Mouse (Mus musculus) G1E (cell line): ENCODE data around the gene Mipol1. TPM values are rescaled to one million over a fixed set of nuclear protein-coding genes. Genes with fewer than 3 reads are reported as not detected.

Experiments
- ATAC-seq: 2 replicates; pipeline ENCODE4 v1.8.0; 2016; ENCODE audit warnings: mild to moderate bottlenecking; ENCODE audit not compliant: insufficient number of reproducible peaks, poor library complexity, low FRiP score, severe bottlenecking; ENCODE audit errors: extremely low read depth
- DNase-seq: peaks from one replicate; pipeline ENCODE4 v3.0.0; 2012; ENCODE audit warnings: low spot score
- H3K27me3 ChIP-seq: 2 replicates; pipeline ENCODE4 v1.6.1; 2012; ENCODE audit warnings: mild to moderate bottlenecking, low read length, inconsistent platforms; ENCODE audit not compliant: insufficient read depth
- H3K36me3 ChIP-seq: replicated peaks from 2 replicates; pipeline ENCODE3; 2012; ENCODE audit warnings: mild to moderate bottlenecking, inconsistent platforms
- H3K4me1 ChIP-seq: 2 replicates; pipeline ENCODE4 v1.6.1; 2012; ENCODE audit warnings: low read depth, low read length, inconsistent platforms, mixed read lengths; ENCODE audit not compliant: insufficient read depth
- H3K4me3 ChIP-seq: 2 replicates; pipeline ENCODE4 v1.5.1; 2012; ENCODE audit warnings: low read depth, mild to moderate bottlenecking, inconsistent platforms, low read length, moderate library complexity, mixed read lengths
- H3K9me3 ChIP-seq: replicated peaks from 2 replicates; pipeline ENCODE4 v1.6.1; 2012; ENCODE audit warnings: inconsistent platforms
- CTCF ChIP-seq: IDR thresholded peaks from 2 replicates; pipeline ENCODE4 v1.5.1; 2012; ENCODE audit warnings: low read depth, low read length, inconsistent platforms, mixed read lengths
- GATA1 ChIP-seq: IDR thresholded peaks from 2 replicates; pipeline ENCODE4 v1.6.1; 2012; ENCODE audit warnings: borderline replicate concordance, low read length, inconsistent platforms, mixed read lengths
- GATA2 ChIP-seq: IDR thresholded peaks from 2 replicates; pipeline ENCODE4 v1.6.1; 2012; ENCODE audit warnings: low read depth, low read length, inconsistent platforms, borderline replicate concordance
- POLR2AphosphoS5 ChIP-seq: IDR thresholded peaks from 2 replicates; pipeline ENCODE4 v1.6.1; 2012; ENCODE audit warnings: low read depth, low read length, inconsistent platforms; ENCODE audit not compliant: insufficient replicate concordance
- TAL1 ChIP-seq: conservative IDR thresholded peaks from 2 replicates; pipeline ENCODE4 v1.6.1; 2012; ENCODE audit warnings: low read depth, low read length, inconsistent platforms, mixed read lengths
- polyA plus RNA-seq: library from polyadenylated mRNA; stranded (reverse); fragments of >175 nt; gene quantifications from 2 replicates; pipeline ENCODE4 v1.2.3, GENCODE M21; 2012
- total RNA-seq, 2 experiments: library from RNA; stranded (forward) in 1 of 2; stranded (reverse) in 1 of 2; fragments of 200-1000 nt in 1 of 2; fragments of >200 nt in 1 of 2; fragmentation: Nextera tagmentation in 1 of 2; gene quantifications; 2 replicates each; pipeline ENCODE4 v1.2.3; 2014 to 2017

The Mipol1 gene
- total and polyA plus RNA-seq, 3 experiments = 5.2 to 49.7 (median 23.7) TPM

DNA sequence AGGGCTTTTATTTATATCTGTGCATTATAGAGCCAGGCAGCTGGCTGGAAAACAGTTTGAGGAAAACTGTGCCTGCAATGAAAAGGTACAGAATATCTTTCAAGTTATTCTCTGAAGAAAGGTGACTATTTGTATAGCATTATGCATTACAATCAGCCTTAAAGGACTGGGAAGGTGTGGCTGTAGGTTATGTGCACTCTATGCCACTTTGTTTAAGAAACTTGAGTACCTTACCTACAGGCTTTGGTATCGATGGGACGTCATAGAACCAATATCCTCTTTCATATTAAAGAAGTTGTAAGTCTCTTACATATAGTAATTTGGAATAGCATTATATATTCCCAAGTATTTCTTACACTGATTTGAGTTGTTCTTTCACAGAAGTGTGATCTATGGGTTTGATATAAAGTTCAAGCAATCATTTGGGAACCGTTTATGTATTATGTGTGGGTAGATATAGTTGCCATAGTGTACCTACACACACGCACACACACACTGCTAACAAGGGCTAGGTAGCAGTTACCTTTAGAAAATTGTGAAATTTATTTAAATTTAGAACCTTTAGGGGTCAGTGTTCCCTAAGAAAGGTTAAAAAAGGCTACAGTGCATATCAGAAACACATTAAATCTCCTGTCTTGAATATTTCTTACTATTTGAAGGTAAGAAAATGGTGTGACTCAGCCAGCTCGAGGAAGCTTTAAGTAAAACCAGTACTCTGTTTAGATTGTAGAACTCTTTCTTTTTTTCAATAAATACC, 55.3 kb downstream of the Mipol1 start:
- H3K36me3 ChIP-seq = no peaks in the 10 kb centered on the region
- no peak overlapping the region for H3K4me3 ChIP-seq
- H3K4me1 ChIP-seq = no peaks in the 10 kb centered on the region
- no peaks in the 10 kb centered on the region for H3K9me3 ChIP-seq
- H3K27me3 ChIP-seq = no peaks in the 10 kb centered on the region
- no peak for ATAC-seq
- DNase-seq = no peak
- no peak for TF ChIP-seq GATA2
- TF ChIP-seq TAL1 = no peak
- TF ChIP-seq CTCF = no peak
- TF ChIP-seq GATA1 = no peak
- no peak for TF ChIP-seq POLR2AphosphoS5

DNA sequence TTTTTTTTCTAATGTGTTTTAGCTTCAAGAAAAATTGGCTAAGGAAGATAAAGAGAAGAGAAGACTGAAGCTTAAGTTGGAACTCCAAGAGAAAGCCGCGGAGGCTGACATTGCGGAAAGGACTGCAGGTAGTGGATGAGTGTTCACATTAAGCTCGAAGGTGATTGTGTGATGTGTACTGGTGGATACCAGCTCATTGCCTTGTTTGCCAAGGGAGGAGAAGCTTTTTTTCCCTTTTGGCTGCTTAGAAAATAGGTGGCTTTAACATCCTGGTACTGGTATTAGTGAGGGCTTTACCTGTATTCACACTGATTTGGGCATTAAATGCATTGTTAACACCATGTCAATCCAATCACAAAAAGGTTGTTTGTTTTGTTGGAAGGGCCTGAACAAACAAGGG, 77.1 kb downstream of the Mipol1 start:
- DNase-seq = no peak

GRCm38 (mm10) chr12:57307748-57308147, 77.5 kb downstream of the Mipol1 start:
- no peak for ATAC-seq
- DNase-seq = no peak
- Histone ChIP-seq H3K36me3 (peaks cover 7% of the 10 kb centered on the region), H3K9me3 (no peaks in the 10 kb centered on the region), H3K27me3 (no peaks in the 10 kb centered on the region), H3K4me1 (no peaks in the 10 kb centered on the region), H3K4me3 (no peak overlapping the region)
- TF ChIP-seq GATA2 (no peak), CTCF (no peak), POLR2AphosphoS5 (no peak), TAL1 (no peak), GATA1 (no peak)

More for the DNA sequence above, 77.1 kb downstream of the Mipol1 start:
- ATAC-seq = no peak
- Histone ChIP-seq H3K4me3 (no peak overlapping the region), H3K36me3 (peaks cover 7% of the 10 kb centered on the region), H3K9me3 (no peaks in the 10 kb centered on the region), H3K27me3 (no peaks in the 10 kb centered on the region), H3K4me1 (no peaks in the 10 kb centered on the region)
- TF ChIP-seq GATA1 (no peak), TAL1 (no peak), GATA2 (no peak), POLR2AphosphoS5 (no peak), CTCF (no peak)

DNA sequence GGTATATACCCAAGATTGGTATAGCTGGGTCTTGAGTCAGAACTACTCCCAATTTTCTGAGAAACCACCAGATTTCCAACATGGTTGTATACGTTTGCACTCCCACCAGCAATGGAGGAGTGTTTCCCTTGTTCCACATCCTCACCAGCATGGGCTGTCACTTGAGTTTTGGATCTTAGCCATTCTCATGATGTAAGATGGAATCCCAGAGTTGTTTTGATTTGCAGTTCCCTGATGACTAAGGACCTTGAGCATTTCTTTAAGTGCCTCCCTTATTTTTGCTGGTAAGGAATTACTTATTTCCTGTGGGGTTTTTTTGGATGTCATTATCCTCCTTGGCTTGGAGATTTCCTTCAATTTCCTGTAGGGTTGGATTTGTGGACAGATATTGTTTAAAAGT, 108.8 kb downstream of the Mipol1 start:
- Histone ChIP-seq H3K4me1 (no peaks in the 10 kb centered on the region), H3K36me3 (peaks cover 3% of the 10 kb centered on the region), H3K27me3 (no peaks in the 10 kb centered on the region), H3K4me3 (no peak overlapping the region), H3K9me3 (no peaks in the 10 kb centered on the region)
- DNase-seq (no peak), ATAC-seq (no peak)
- TF ChIP-seq GATA2 (no peak), POLR2AphosphoS5 (no peak)

DNA sequence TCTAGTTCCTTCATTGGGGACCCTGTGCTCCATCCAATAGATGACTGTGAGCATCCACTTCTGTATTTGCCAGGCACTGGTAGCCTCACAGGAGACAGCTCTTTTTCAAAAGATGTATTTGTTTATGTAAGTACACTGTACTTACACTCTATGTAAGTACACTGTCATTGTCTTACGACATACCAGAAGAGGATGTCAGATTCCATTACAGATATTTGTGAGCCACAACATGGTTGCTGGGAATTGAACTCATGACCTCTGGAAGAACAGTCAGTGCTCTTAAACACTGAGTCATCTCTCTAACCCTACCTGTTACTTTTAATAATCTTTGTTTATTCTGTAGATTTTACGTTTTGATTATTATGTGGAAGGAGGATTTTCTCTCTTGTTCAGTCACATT, 109.9 kb downstream of the Mipol1 start:
- Histone ChIP-seq H3K27me3 (no peaks in the 10 kb centered on the region), H3K36me3 (peaks cover 5% of the 10 kb centered on the region), H3K4me3 (no peak overlapping the region), H3K9me3 (no peaks in the 10 kb centered on the region), H3K4me1 (no peaks in the 10 kb centered on the region)
- TF ChIP-seq GATA2 = no peak
- DNase-seq = no peak
- ATAC-seq = no peak

DNA sequence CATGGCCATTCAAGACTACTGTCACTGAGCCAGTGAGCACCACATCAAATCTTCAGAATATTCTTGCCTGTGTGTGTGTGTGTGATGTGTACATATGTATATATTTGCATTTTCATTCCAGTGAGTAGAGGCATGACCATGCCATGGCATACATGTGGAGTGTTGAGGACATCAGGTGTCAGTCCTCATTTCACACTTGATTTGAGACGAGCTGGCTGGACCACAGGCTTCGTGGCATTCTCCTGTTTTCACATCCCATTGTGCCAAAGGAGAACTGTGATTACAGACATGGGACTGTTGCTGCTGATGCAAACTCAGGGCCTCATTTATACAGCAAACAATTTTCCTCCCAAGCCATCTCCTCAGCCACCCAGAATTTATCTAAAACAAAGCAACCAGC, 132.5 kb downstream of the Mipol1 start:
- Histone ChIP-seq H3K4me1 (no peaks in the 10 kb centered on the region), H3K27me3 (no peaks in the 10 kb centered on the region), H3K9me3 (no peaks in the 10 kb centered on the region), H3K36me3 (peaks cover 12% of the 10 kb centered on the region), H3K4me3 (no peak overlapping the region)
- ATAC-seq = no peak
- DNase-seq = no peak
- TF ChIP-seq GATA2 (no peak), POLR2AphosphoS5 (no peak), CTCF (no peak), TAL1 (no peak), GATA1 (no peak)

DNA sequence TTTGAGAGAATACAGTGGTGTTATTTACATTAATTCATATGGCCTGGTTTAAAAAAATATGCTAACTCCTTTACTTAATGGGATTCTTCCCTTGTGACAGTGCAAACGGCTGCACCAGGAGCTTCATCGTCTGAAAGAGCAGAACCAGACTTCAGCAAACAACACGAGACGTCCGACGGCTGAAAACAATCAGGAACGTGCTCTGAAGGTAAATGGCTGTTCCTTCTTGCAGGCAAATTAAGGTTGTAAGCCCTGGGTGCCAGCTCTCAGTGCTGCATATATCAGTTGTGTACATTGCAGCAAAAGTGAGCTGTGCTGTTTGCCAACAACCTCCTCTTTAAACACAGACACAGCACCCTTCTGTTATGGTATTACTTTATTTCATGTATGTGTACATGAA, 133.8 kb downstream of the Mipol1 start:
- TF ChIP-seq TAL1 (no peak), GATA2 (no peak), POLR2AphosphoS5 (no peak)
- no peak overlapping the region for H3K4me3 ChIP-seq
- DNase-seq (no peak), ATAC-seq (no peak)
- H3K4me1 ChIP-seq = no peaks in the 10 kb centered on the region
- H3K9me3 ChIP-seq = no peaks in the 10 kb centered on the region
- peaks cover 17% of the 10 kb centered on the region for H3K36me3 ChIP-seq
- no peaks in the 10 kb centered on the region for H3K27me3 ChIP-seq
